Mouse (Mus musculus): ENCODE results near the gene Nfia. TPM values are rescaled to one million over a fixed set of nuclear protein-coding genes. Genes with fewer than 3 reads are reported as not detected.
A peak's percentile ranks its signal among the peaks of the same experiment; 100 is the strongest.

The Nfia gene
- polyA plus RNA-seq, 1 experiment, result 8.1 TPM

DNA sequence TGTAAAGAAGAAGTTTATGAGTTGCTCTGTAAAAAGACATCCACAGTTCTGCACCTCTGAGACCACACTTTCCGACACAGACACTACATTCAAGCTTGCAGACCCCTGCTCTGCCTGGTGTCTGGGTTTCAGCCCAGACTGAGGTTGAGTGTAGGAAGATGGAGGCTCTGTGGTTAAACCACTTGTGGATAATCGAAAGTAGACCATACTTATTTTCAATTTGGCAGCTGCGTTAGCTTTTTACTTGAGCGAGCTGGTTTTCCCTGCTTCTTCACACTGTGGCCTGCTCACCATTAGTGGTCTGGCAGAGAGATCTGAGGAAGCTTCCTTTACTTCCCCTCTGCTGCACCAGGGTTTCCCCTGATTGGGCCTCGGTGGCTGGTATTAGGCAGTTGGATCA is 123.4 kb downstream of the Nfia start:
- Histone ChIP-seq H3K27me3 (ENCODE audit: control insufficient read depth, insufficient read depth, low read length) (no peaks in the 10 kb centered on the region), H3K4me1 (ENCODE audit: control insufficient read depth, insufficient read depth, low read length) (no peaks in the 10 kb centered on the region; the same call in 1 of the 2 replicates), H3K36me3 (ENCODE audit: control insufficient read depth, insufficient read depth, low read length) (no peaks in the 10 kb centered on the region), H3K4me3 (ENCODE audit: control insufficient read depth, low read depth, low read length) (no peak overlapping the region), H3K27ac (ENCODE audit: control insufficient read depth, insufficient read depth, low read depth, low read length) (no peak overlapping the region)
- TF ChIP-seq POLR2A (IDR thresholded peaks at IDR 0.05; ENCODE audit: control insufficient read depth, low read depth, low read length) (no peak), CTCF (IDR thresholded peaks at IDR 0.05; ENCODE audit: control insufficient read depth, insufficient read depth, insufficient replicate concordance, low read depth, low read length) (no peak)

DNA sequence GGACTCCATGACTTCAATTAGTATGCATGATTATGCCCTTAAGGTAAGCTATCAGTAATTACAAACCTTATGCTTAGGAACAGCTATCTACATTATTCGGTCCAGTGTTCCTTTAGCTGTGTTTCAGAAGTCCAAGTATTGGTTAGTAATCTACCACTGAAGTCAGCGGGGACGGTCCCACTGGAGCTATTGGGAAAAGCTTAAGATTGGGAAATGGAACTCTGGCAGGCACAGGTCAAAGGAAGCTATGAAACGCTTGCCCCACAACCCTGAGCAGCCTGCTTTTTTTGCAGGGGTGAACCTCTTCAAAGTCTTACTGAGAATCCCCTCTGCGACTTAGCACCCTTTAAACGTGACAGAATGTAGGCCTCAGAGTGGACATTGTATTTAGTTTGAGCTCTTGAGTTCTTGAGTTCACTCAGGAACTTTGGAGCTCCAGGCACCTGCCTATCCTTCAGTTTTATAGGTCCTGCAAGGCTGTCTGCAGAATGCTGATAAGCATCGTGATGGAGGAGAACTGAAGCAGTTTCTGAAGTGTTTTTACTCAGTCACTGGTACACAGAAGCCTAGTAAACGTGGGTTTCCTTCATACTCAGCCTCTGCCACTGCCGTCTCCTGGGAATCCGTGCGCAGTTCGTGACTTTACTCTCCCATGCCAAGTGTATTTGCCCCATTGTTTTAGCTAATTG is 127.9 kb downstream of the Nfia start:
- no peaks in the 10 kb centered on the region for H3K4me1 ChIP-seq (ENCODE audit: control insufficient read depth, insufficient read depth, low read length)
- TF ChIP-seq POLR2A (IDR thresholded peaks at IDR 0.05; ENCODE audit: control insufficient read depth, low read depth, low read length) (no peak), CTCF (IDR thresholded peaks at IDR 0.05; ENCODE audit: control insufficient read depth, insufficient read depth, insufficient replicate concordance, low read depth, low read length) (no peak)
- no peaks in the 10 kb centered on the region for H3K27me3 ChIP-seq (ENCODE audit: control insufficient read depth, insufficient read depth, low read length)
- no peaks in the 10 kb centered on the region for H3K36me3 ChIP-seq (ENCODE audit: control insufficient read depth, insufficient read depth, low read length)
- H3K27ac ChIP-seq (ENCODE audit: control insufficient read depth, insufficient read depth, low read depth, low read length), result no peak overlapping the region
- no peak overlapping the region for H3K4me3 ChIP-seq (ENCODE audit: control insufficient read depth, low read depth, low read length)

DNA sequence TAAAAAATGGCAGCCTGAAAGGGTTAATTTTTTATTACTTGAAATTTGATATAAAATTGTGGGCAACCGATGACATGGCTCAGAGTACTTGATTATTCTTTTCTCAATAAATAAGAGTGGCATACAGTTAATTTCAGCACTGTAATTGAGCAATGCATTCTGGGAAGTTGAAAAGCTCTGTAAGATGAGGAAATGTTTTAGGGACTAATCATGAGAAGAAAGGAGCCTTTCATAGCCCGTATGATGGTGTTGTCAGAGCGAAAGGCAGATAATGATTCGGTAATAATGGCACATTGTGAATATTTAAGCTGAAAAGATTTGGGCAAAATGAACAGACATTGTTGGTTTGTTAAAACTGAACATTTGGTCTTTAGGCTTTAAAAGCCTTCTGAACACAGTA is 133.3 kb downstream of the Nfia start:
- no peak for TF ChIP-seq CTCF (IDR thresholded peaks at IDR 0.05; ENCODE audit: control insufficient read depth, insufficient read depth, insufficient replicate concordance, low read depth, low read length)
- H3K27me3 ChIP-seq (ENCODE audit: control insufficient read depth, insufficient read depth, low read length), result no peaks in the 10 kb centered on the region
- H3K4me1 ChIP-seq (ENCODE audit: control insufficient read depth, insufficient read depth, low read length), result peaks cover 5% of the 10 kb centered on the region
- no peak overlapping the region for H3K27ac ChIP-seq (ENCODE audit: control insufficient read depth, insufficient read depth, low read depth, low read length)
- no peaks in the 10 kb centered on the region for H3K36me3 ChIP-seq (ENCODE audit: control insufficient read depth, insufficient read depth, low read length)
- H3K4me3 ChIP-seq (ENCODE audit: control insufficient read depth, low read depth, low read length), result no peak overlapping the region

DNA sequence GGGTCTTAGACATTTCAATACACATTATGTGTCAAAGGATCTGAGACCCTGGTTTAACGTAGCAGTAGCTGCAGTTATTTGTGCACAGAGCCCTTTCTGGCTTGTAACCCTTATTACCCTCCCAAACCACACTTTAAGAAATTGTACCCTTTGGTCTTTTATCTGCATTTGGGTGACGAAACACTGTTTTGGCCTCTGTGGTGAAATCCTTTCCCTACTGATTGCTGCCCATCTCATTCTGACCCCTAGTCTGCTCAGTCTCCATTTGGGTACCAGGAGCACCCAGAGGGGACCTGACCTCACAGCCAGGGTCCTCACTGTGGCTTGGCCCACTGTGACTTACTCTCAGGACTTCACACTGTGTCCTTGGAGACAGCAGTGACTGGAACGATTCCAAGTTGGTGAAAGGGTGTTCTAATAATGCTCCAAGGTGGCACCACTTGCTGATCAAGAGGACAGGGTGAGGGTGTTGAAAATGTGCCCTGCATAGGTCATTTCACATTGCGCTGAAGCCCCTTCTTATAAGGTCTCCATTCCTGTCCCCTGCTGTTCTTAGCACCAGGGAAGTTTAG is 136.1 kb downstream of the Nfia start:
- TF ChIP-seq POLR2A (IDR thresholded peaks at IDR 0.05; ENCODE audit: control insufficient read depth, low read depth, low read length) (no peak), CTCF (IDR thresholded peaks at IDR 0.05; ENCODE audit: control insufficient read depth, insufficient read depth, insufficient replicate concordance, low read depth, low read length) (no peak)
- no peaks in the 10 kb centered on the region for H3K27me3 ChIP-seq (ENCODE audit: control insufficient read depth, insufficient read depth, low read length)
- H3K4me1 ChIP-seq (ENCODE audit: control insufficient read depth, insufficient read depth, low read length), result peaks cover 7% of the 10 kb centered on the region
- H3K27ac ChIP-seq (ENCODE audit: control insufficient read depth, insufficient read depth, low read depth, low read length), result peak overlapping the region; percentile 62; the same call in 1 of the 2 replicates
- no peak overlapping the region for H3K4me3 ChIP-seq (ENCODE audit: control insufficient read depth, low read depth, low read length)
- H3K36me3 ChIP-seq (ENCODE audit: control insufficient read depth, insufficient read depth, low read length), result no peaks in the 10 kb centered on the region

GRCm38 (mm10) chr4:97910115-97910776 is 137.7 kb downstream of the Nfia start:
- no peak for TF ChIP-seq POLR2A (IDR thresholded peaks at IDR 0.05; ENCODE audit: control insufficient read depth, low read depth, low read length)
- no peak for TF ChIP-seq CTCF (IDR thresholded peaks at IDR 0.05; ENCODE audit: control insufficient read depth, insufficient read depth, insufficient replicate concordance, low read depth, low read length)
- Histone ChIP-seq H3K27ac (ENCODE audit: control insufficient read depth, insufficient read depth, low read depth, low read length) (no peak overlapping the region; the same call in 1 of the 2 replicates), H3K4me1 (ENCODE audit: control insufficient read depth, insufficient read depth, low read length) (peaks cover 7% of the 10 kb centered on the region), H3K27me3 (ENCODE audit: control insufficient read depth, insufficient read depth, low read length) (no peaks in the 10 kb centered on the region), H3K4me3 (ENCODE audit: control insufficient read depth, low read depth, low read length) (no peak overlapping the region), H3K36me3 (ENCODE audit: control insufficient read depth, insufficient read depth, low read length) (no peaks in the 10 kb centered on the region)

DNA sequence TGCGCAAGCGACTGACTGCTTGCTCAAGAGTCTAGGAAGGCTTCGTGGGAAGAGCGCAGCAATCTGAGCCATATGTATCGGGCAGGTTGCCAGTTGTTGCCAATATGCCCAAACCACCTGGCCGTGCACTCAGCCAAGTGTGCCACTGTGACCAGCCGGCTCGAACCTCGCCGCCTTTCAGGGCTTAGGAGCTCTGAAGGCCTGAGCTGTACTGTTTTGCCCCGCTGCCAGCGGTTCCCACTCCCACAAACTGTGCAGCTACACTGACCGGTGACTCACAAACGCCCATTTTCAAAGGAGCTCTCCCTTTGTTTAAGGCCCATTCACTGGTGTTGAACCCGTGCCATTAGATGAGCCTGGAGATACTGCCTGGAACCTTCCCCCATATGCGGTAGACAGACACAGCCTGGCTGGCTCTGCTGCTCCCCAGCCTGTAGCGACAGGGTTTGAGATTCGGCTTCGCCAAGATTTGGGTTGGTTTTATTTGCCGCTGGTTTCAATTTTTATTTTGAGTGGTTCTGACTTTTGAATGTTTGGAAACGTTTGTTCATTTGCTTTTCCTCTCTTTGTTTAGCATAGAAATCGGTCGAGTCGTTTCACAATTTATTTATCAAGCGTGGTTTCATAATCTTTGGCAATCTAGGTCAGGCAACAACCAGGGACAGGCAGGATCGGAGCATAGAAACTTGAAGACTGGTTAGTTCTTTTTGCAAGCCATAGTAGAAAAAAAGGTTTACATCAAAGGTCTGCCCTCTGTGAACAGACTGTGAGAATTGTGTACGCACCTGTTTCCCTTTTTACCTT is 138.4 kb downstream of the Nfia start:
- Histone ChIP-seq H3K4me1 (ENCODE audit: control insufficient read depth, insufficient read depth, low read length) (peaks cover 7% of the 10 kb centered on the region), H3K27ac (ENCODE audit: control insufficient read depth, insufficient read depth, low read depth, low read length) (peak overlapping the region; percentile 27), H3K36me3 (ENCODE audit: control insufficient read depth, insufficient read depth, low read length) (no peaks in the 10 kb centered on the region), H3K27me3 (ENCODE audit: control insufficient read depth, insufficient read depth, low read length) (no peaks in the 10 kb centered on the region), H3K4me3 (ENCODE audit: control insufficient read depth, low read depth, low read length) (peak overlapping the region; percentile 43)
- TF ChIP-seq POLR2A (IDR thresholded peaks at IDR 0.05; ENCODE audit: control insufficient read depth, low read depth, low read length) (no peak), CTCF (IDR thresholded peaks at IDR 0.05; ENCODE audit: control insufficient read depth, insufficient read depth, insufficient replicate concordance, low read depth, low read length) (no peak)

GRCm38 (mm10) chr4:97911755-97912154 is 139.2 kb downstream of the Nfia start:
- Histone ChIP-seq H3K27me3 (ENCODE audit: control insufficient read depth, insufficient read depth, low read length) (no peaks in the 10 kb centered on the region), H3K36me3 (ENCODE audit: control insufficient read depth, insufficient read depth, low read length) (no peaks in the 10 kb centered on the region), H3K4me3 (ENCODE audit: control insufficient read depth, low read depth, low read length) (no peak overlapping the region), H3K4me1 (ENCODE audit: control insufficient read depth, insufficient read depth, low read length) (peaks cover 7% of the 10 kb centered on the region), H3K27ac (ENCODE audit: control insufficient read depth, insufficient read depth, low read depth, low read length) (no peak overlapping the region)
- TF ChIP-seq CTCF (IDR thresholded peaks at IDR 0.05; ENCODE audit: control insufficient read depth, insufficient read depth, insufficient replicate concordance, low read depth, low read length) (no peak), POLR2A (IDR thresholded peaks at IDR 0.05; ENCODE audit: control insufficient read depth, low read depth, low read length) (no peak)
